Mouse (Mus musculus) lung, embryonic 14.5 days (tissue): ENCODE measurements around the gene Slc22a14. TPM values are rescaled to one million over a fixed set of nuclear protein-coding genes. Genes with fewer than 3 reads are reported as not detected.
A peak's percentile ranks its signal among the peaks of the same experiment; 100 is the strongest.

ENCODE experiments used
- ATAC-seq: fragments of 200-750 bp; cut with Nextera tagmentation; 2 replicates; pipeline ENCODE4 v1.8.0; 2017; ENCODE audit warnings: mild to moderate bottlenecking, moderate TSS enrichment, moderate library complexity; ENCODE audit not compliant: insufficient read depth
- DNase-seq: peaks from one replicate; pipeline ENCODE4 v3.0.0-alpha.2; 2015
- H3K27ac ChIP-seq: fragments of 300-500 bp; sonication (generic); 2 replicates; pipeline ENCODE4 v1.5.1; 2014; ENCODE audit warnings: low read depth, mild to moderate bottlenecking, moderate library complexity
- H3K27me3 ChIP-seq: fragments of 300-500 bp; sonication (generic); 2 replicates; pipeline ENCODE4 v1.6.1; 2014; ENCODE audit warnings: low read length, control low read depth; ENCODE audit not compliant: insufficient read depth
- H3K36me3 ChIP-seq: fragments of 300-500 bp; sonication (generic); 2 replicates; pipeline ENCODE4 v1.6.1; 2014; ENCODE audit warnings: control low read depth; ENCODE audit not compliant: insufficient read depth
- H3K4me1 ChIP-seq: fragments of 300-500 bp; sonication (generic); 2 replicates; pipeline ENCODE4 v1.6.1; 2014; ENCODE audit warnings: antibody characterized with exemption, control low read depth; ENCODE audit not compliant: insufficient read depth
- H3K4me2 ChIP-seq: fragments of 300-500 bp; sonication (generic); 2 replicates; pipeline ENCODE4 v1.6.1; 2014; ENCODE audit warnings: mild to moderate bottlenecking
- H3K4me3 ChIP-seq: fragments of 300-500 bp; sonication (generic); 2 replicates; pipeline ENCODE4 v1.5.1; 2014; ENCODE audit warnings: low read depth, low read length
- H3K9ac ChIP-seq: fragments of 300-500 bp; sonication (generic); 2 replicates; pipeline ENCODE4 v1.6.1; 2014
- H3K9me3 ChIP-seq: fragments of 300-500 bp; sonication (generic); 2 replicates; pipeline ENCODE4 v1.6.1; 2016; ENCODE audit warnings: low read depth, low read length, control low read depth
- CTCF ChIP-seq: IDR thresholded peaks from 2 replicates; pipeline ENCODE4 v1.5.1; 2016; ENCODE audit warnings: antibody characterized with exemption, low read depth
- WGBS: fragments of 180-500 bp; shearing (Covaris S2); extraction: QIAGEN DNeasy Blood & Tissue Kit; methylation state at CpG from one replicate; pipeline ENCODE4 v1.1.7; 2014; 5-methylcytosine and 5-hydroxymethylcytosine counted together
- polyA plus RNA-seq: library from polyadenylated mRNA; unstranded; fragments of >200 nt; fragmentation: Nextera tagmentation; extraction: Ambion mirVana; gene quantifications from 2 replicates; pipeline ENCODE4 v1.2.1, GENCODE M21; 2014

Gene Slc22a14
- polyA plus RNA-seq, 1 experiment from 2014 or later = not detected

- no peak overlapping the region for H3K9ac ChIP-seq
- H3K27me3 ChIP-seq = no peaks in the 10 kb centered on the region
- ATAC-seq (no peak), DNase-seq (no peak)
- peaks cover 7% of the 10 kb centered on the region for H3K4me1 ChIP-seq
- TF ChIP-seq CTCF = no peak
- WGBS = 91% methylated on average over 14 of the region's 14 CpGs
- no peak overlapping the region for H3K27ac ChIP-seq
- 0 out of 2 replicates have a peak, but pooled peaks cover 9% of the 10 kb centered on the region for H3K36me3 ChIP-seq
- H3K9me3 ChIP-seq = no peaks in the 10 kb centered on the region
- H3K4me3 ChIP-seq = no peak overlapping the region
- H3K4me2 ChIP-seq = no peak overlapping the region
Measured at GRCm38 (mm10) chr9:119337842-119338241, 27.5 kb downstream of the Slc22a14 start.

DNA sequence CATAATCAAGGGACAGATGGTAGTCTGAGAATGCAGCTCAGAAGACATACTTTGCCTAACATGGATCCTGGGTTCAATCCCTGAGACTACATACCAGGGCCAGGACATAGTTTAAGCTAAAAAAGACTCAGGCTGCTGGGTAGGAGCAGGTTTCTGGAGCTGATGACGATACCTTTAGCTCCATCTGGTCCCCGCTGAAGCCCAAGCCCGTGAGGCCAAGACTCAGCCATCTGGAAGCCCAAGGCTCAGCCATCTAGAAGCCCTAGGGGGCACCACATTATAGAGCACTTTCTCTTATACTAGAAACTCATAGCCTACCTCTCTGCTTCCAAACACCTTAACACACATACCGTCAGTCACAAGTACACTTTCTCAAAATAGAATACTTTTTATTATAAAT lies 29.8 kb downstream of the Slc22a14 start:
- ATAC-seq (no peak), DNase-seq (no peak)
- H3K27me3 ChIP-seq = no peaks in the 10 kb centered on the region
- no peaks in the 10 kb centered on the region for H3K9me3 ChIP-seq
- H3K36me3 ChIP-seq = 0 out of 2 replicates have a peak, but pooled peaks cover 9% of the 10 kb centered on the region
- H3K4me1 ChIP-seq = no peaks in the 10 kb centered on the region
- no peak overlapping the region for H3K9ac ChIP-seq
- H3K27ac ChIP-seq = no peak overlapping the region
- 73% methylated on average over 4 of the region's 4 CpGs for WGBS
- no peak overlapping the region for H3K4me3 ChIP-seq
- no peak for TF ChIP-seq CTCF
- H3K4me2 ChIP-seq = no peak overlapping the region

- no peaks in the 10 kb centered on the region for H3K4me1 ChIP-seq
- H3K9me3 ChIP-seq = no peaks in the 10 kb centered on the region
- no peak overlapping the region for H3K9ac ChIP-seq
- H3K4me3 ChIP-seq = no peak overlapping the region
- ATAC-seq (no peak), DNase-seq (no peak)
- H3K36me3 ChIP-seq = 0 out of 2 replicates have a peak, but pooled peaks cover 9% of the 10 kb centered on the region
- TF ChIP-seq CTCF = no peak
- WGBS = 80% methylated on average over 2 of the region's 2 CpGs
- H3K27ac ChIP-seq = no peak overlapping the region
- H3K27me3 ChIP-seq = no peaks in the 10 kb centered on the region
- no peak overlapping the region for H3K4me2 ChIP-seq
Measured at GRCm38 (mm10) chr9:119334834-119335233, 30.5 kb downstream of the Slc22a14 start.

- Histone ChIP-seq H3K27me3 (no peaks in the 10 kb centered on the region), H3K4me3 (no peak overlapping the region), H3K27ac (no peak overlapping the region), H3K4me2 (no peak overlapping the region), H3K9me3 (no peaks in the 10 kb centered on the region), H3K4me1 (no peaks in the 10 kb centered on the region), H3K36me3 (0 out of 2 replicates have a peak, but pooled peaks cover 9% of the 10 kb centered on the region), H3K9ac (no peak overlapping the region)
- no peak for TF ChIP-seq CTCF
- ATAC-seq = peak; percentile 60; the same call in 1 of the 2 replicates
- DNase-seq = peak; percentile 77
- 39% methylated on average over 10 of the region's 10 CpGs for WGBS
Measured at GRCm38 (mm10) chr9:119334324-119334723, 31.0 kb downstream of the Slc22a14 start.

GRCm38 (mm10) chr9:119330186-119330963 lies 35.0 kb downstream of the Slc22a14 start:
- H3K27me3 ChIP-seq = no peaks in the 10 kb centered on the region
- H3K9ac ChIP-seq = no peak overlapping the region
- no peak for TF ChIP-seq CTCF
- no peaks in the 10 kb centered on the region for H3K9me3 ChIP-seq
- no peak for ATAC-seq
- DNase-seq = no peak
- WGBS = 85% methylated on average over 15 of the region's 15 CpGs
- H3K27ac ChIP-seq = no peak overlapping the region
- H3K4me2 ChIP-seq = no peak overlapping the region
- H3K4me3 ChIP-seq = no peak overlapping the region
- no peaks in the 10 kb centered on the region for H3K4me1 ChIP-seq
- H3K36me3 ChIP-seq = no peaks in the 10 kb centered on the region

- 70% methylated on average over 3 of the region's 3 CpGs for WGBS
- no peak for TF ChIP-seq CTCF
- Histone ChIP-seq H3K27ac (no peak overlapping the region), H3K4me1 (no peaks in the 10 kb centered on the region), H3K4me3 (no peak overlapping the region), H3K36me3 (no peaks in the 10 kb centered on the region), H3K4me2 (no peak overlapping the region), H3K9ac (no peak overlapping the region), H3K27me3 (no peaks in the 10 kb centered on the region), H3K9me3 (no peaks in the 10 kb centered on the region)
- DNase-seq (no peak), ATAC-seq (no peak)
Measured at GRCm38 (mm10) chr9:119328488-119328887, 36.9 kb downstream of the Slc22a14 start.

DNA sequence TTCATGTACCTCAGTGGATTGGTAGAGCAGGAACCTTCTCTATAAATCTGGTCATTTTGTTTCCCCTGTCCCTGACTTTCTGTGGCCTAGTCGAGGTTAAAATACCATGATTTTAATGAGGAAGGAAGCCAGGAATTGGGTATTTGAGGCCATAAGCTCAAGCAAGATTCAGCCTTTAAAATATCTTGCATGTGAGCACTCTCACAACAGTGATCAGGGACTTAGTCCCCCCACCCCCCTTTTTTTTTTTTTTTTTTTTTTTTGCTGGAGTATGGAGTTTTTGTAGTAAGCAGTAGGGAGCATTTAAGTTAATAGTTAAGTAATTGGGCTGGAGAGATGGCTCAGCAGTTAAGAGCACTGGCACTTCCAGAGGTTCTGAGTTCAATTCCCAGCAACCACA lies 41.2 kb downstream of the Slc22a14 start:
- no peak for ATAC-seq
- Histone ChIP-seq H3K4me3 (no peak overlapping the region), H3K27me3 (no peaks in the 10 kb centered on the region), H3K4me1 (no peaks in the 10 kb centered on the region), H3K27ac (no peak overlapping the region), H3K36me3 (no peaks in the 10 kb centered on the region), H3K4me2 (no peak overlapping the region), H3K9me3 (no peaks in the 10 kb centered on the region), H3K9ac (no peak overlapping the region)
- TF ChIP-seq CTCF = no peak
- DNase-seq = no peak
- WGBS = 75% methylated on average over 1 of the region's 1 CpGs
